Mouse (Mus musculus) cortical plate, adult 2 months (tissue): ENCODE data around the gene Hectd2. TPM values are rescaled to one million over a fixed set of nuclear protein-coding genes. Genes with fewer than 3 reads are reported as not detected.

Source experiments
- H3K27ac ChIP-seq: fragments of 200-500 bp; 2 replicates; pipeline ENCODE4 v1.5.1; 2012; ENCODE audit warnings: low read length, control low read depth, inconsistent platforms; ENCODE audit not compliant: insufficient read depth
- H3K4me1 ChIP-seq: fragments of 200-500 bp; 2 replicates; pipeline ENCODE4 v1.6.1; 2011; ENCODE audit warnings: low read length; ENCODE audit not compliant: control insufficient read depth, insufficient read depth
- H3K4me3 ChIP-seq: fragments of 200-500 bp; 2 replicates; pipeline ENCODE4 v1.5.1; 2011; ENCODE audit warnings: mild to moderate bottlenecking, low read length, control low read depth; ENCODE audit not compliant: insufficient read depth
- CTCF ChIP-seq: fragments of 200-500 bp; IDR thresholded peaks from 2 replicates; pipeline ENCODE4 v1.5.1; 2011; ENCODE audit warnings: mild to moderate bottlenecking, control low read depth, low read length; ENCODE audit not compliant: insufficient read depth; ENCODE audit errors: extremely low read depth
- POLR2A ChIP-seq: fragments of 200-500 bp; IDR thresholded peaks from 2 replicates; pipeline ENCODE4 v1.6.1; 2011; ENCODE audit warnings: mild to moderate bottlenecking, low read length, control low read depth; ENCODE audit not compliant: insufficient read depth; ENCODE audit errors: extremely low read depth
- polyA plus RNA-seq: library from polyadenylated mRNA; depleted of rRNA; stranded (reverse); fragments of >200 nt; gene quantifications from 2 replicates; pipeline ENCODE4 v1.2.3, GENCODE M21; 2012; rRNA removed

The Hectd2 gene
- polyA plus RNA-seq, 1 experiment: 12.8 TPM

- Histone ChIP-seq H3K4me1 (0 out of 2 replicates have a peak, but pooled peaks cover 2% of the 10 kb centered on the region), H3K4me3 (no peak overlapping the region), H3K27ac (no peak overlapping the region)
- no peak for TF ChIP-seq POLR2A
These were observed 109.5 kb downstream of the Hectd2 start for GRCm38 (mm10) chr19:36663918-36664317.

DNA sequence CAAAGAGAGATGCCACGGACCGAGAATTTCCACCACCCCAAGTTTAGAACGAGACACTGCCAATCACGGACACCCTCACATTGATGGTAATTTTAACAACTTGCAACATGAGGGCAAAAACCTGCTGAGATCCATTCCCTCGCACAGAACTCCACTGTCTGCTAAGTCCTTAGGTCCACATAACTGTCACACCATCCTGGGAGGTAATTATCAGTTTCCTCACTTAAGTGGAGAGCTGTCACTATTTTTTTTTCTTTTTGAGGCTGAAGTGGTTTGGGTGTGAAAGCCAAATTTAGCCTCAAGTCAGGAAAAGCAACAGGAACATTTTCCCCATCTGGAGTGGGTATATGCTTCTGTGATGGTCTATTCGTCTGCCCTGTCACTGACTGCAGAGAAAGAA, 110.0 kb downstream of the Hectd2 start:
- no peak for TF ChIP-seq CTCF
- TF ChIP-seq POLR2A: no peak
- H3K4me1 ChIP-seq: 0 out of 2 replicates have a peak, but pooled peaks cover 2% of the 10 kb centered on the region
- no peak overlapping the region for H3K27ac ChIP-seq
- H3K4me3 ChIP-seq: no peak overlapping the region

- H3K4me3 ChIP-seq: no peak overlapping the region
- H3K4me1 ChIP-seq: 0 out of 2 replicates have a peak, but pooled peaks cover 2% of the 10 kb centered on the region
- TF ChIP-seq CTCF: no peak
- TF ChIP-seq POLR2A: no peak
- no peak overlapping the region for H3K27ac ChIP-seq
These were observed 110.8 kb downstream of the Hectd2 start for GRCm38 (mm10) chr19:36665206-36665605.

DNA sequence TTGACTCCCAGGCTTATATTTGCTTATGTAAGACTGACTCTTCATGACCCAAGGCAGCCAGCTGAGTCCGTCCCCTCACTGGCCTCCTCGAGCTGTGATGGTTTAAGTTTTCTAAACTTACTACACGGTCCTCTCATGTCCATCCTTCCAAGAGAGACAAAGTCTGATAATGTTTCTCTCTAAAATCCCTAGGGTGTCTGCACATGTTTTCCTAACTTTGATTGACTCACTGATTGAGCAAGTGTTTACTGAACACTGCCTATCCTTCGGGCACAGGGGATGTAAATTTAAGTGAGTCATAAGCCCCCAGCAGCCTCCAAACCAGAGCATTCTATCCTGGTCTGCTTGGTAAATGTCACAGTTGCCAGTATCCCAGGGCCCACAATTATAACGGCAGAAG, 111.2 kb downstream of the Hectd2 start:
- no peak overlapping the region for H3K27ac ChIP-seq
- TF ChIP-seq POLR2A: no peak
- no peak for TF ChIP-seq CTCF
- no peak overlapping the region for H3K4me3 ChIP-seq
- 0 out of 2 replicates have a peak, but pooled peaks cover 2% of the 10 kb centered on the region for H3K4me1 ChIP-seq

DNA sequence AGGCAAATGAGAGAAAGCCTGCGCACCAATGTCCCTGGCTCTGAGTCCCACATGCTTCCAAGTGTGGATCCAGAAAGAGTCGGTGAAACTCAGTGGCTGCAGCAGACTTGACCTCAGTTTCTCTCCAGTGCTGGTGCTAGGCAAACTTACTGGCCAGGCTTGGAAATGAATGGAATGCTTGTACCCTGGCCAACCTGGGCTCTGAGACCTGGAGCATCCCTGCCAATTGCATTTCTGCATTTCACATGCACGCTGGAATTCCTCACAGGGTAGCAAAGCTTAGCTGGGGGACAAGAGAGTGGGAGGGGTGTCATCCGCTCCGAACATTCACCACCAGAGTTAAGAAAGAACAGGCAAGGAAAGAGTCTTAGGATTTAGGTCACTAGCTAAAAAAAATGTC, 112.0 kb downstream of the Hectd2 start:
- Histone ChIP-seq H3K27ac (no peak overlapping the region), H3K4me3 (no peak overlapping the region), H3K4me1 (peaks cover 4% of the 10 kb centered on the region; the same call in 1 of the 2 replicates)
- TF ChIP-seq CTCF: no peak
- no peak for TF ChIP-seq POLR2A

DNA sequence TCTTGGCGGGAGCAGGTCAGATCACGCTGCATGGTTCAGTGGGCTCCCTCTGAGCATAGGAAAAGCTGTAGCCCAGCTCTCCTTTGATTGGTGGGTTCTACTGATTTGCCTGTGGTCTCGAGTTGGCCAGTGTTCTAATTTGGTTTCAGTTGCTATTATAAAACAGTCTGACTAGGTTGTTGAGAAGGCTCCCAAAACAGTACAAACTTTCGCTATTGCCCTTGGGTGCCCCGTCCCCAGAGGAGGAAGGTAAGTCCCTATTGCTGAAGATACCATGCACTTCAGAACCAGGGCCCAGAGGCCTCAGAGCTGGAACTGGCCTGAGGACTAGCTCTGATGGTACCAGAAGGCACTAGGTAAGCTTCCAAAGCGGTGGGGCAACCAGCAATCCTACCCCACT, 112.9 kb downstream of the Hectd2 start:
- Histone ChIP-seq H3K4me1 (peaks cover 4% of the 10 kb centered on the region; the same call in 1 of the 2 replicates), H3K4me3 (no peak overlapping the region), H3K27ac (no peak overlapping the region)
- TF ChIP-seq CTCF (no peak), POLR2A (no peak)

GRCm38 (mm10) chr19:36668098-36668497, 113.7 kb downstream of the Hectd2 start:
- Histone ChIP-seq H3K27ac (no peak overlapping the region), H3K4me3 (no peak overlapping the region), H3K4me1 (peaks cover 4% of the 10 kb centered on the region; the same call in 1 of the 2 replicates)
- no peak for TF ChIP-seq POLR2A
- no peak for TF ChIP-seq CTCF

DNA sequence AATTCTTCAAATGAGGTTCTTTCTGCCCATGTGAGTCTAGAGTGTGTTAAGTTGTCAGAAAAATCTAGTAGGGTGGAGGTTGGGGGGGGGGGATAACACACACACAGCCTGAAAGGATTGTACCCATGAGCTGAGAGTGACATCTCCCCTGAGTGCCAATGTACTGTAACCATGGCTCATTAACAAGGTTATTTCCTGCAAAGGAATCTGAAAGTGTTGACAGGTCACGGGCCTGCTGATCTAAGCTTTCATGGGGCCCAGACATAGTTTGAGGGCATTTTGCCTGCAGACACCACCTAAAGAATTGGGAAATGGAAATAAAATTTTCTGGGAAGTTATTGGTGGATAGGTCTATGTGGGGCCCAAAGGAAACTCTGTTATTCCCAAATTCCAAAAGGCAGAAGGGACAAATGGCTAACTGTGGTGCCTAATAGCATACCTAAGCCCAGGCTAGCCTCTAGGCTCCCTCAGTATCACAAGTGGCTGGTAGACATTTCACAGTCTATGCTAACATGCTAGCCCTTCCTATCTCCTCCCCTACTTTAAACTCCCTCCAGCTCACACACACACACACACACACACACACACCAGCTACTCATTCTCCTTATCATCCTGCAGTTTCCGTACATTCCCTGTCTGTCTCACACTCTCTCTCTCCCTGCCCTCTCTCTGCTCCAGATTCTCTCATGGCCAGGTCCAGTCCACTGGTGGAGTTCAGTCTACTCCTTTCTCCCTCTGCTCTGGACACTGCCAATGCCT, 114.6 kb downstream of the Hectd2 start:
- Histone ChIP-seq H3K4me3 (no peak overlapping the region), H3K4me1 (peaks cover 4% of the 10 kb centered on the region; the same call in 1 of the 2 replicates), H3K27ac (no peak overlapping the region)
- TF ChIP-seq POLR2A (no peak), CTCF (no peak)

- TF ChIP-seq POLR2A (no peak), CTCF (no peak)
- peaks cover 2% of the 10 kb centered on the region; the same call in 1 of the 2 replicates for H3K4me1 ChIP-seq
- no peak overlapping the region for H3K27ac ChIP-seq
- no peak overlapping the region for H3K4me3 ChIP-seq
These were observed 115.4 kb downstream of the Hectd2 start for GRCm38 (mm10) chr19:36669720-36670451.

Other genes starting within 250 kb of the Hectd2 start
- gene Pcgf5, start 206.3 kb upstream of the Hectd2 start, polyA plus RNA-seq: 13.9 and 14.4 TPM in 2 replicates
- gene Ppp1r3c, start 182.0 kb downstream of the Hectd2 start, polyA plus RNA-seq: 35.1 and 35.3 TPM in 2 replicates